Mouse (Mus musculus) erythroblast, embryonic 14.5 days (primary cell): ENCODE data around the gene Megf6.

ENCODE experiments used
- GATA1 ChIP-seq: IDR thresholded peaks from 2 replicates; pipeline ENCODE4 v1.6.1; 2012; ENCODE audit warnings: low read length, inconsistent platforms, mixed read lengths
- TAL1 ChIP-seq: IDR thresholded peaks from 3 replicates; pipeline ENCODE4 v1.6.1; 2012; ENCODE audit warnings: low read length, inconsistent platforms, mixed read lengths

GRCm38 (mm10) chr4:154217711-154218350, 47.3 kb downstream of the Megf6 start:
- TF ChIP-seq GATA1 (no peak), TAL1 (no peak)
